Mouse (Mus musculus) gastrocnemius, postnatal 14 days (tissue): Measurements from ENCODE around the gene Fem1a. TPM values are rescaled to one million over a fixed set of nuclear protein-coding genes. Genes with fewer than 3 reads are reported as not detected.

Source experiments
- DNase-seq: peaks from one replicate; pipeline ENCODE4 v3.0.0; 2021; ENCODE audit warnings: mixed read lengths
- intact Hi-C: fragments of 180-260 bp; cut with DNase I; formaldehyde crosslinking; loops from one replicate; pipeline ENCODE4 v1.15.1; 2025; ENCODE audit warnings: low total_unique reads
- microRNA-seq, 2 experiments: library from miRNA; unstranded; fragments of <30 nt; microRNA quantifications; one replicate each; pipeline ENCODE4 v1.2.0; 2021
- total RNA-seq, 2 experiments: library from RNA; stranded (reverse); gene quantifications; 2 replicates each; pipeline ENCODE4 v1.2.3; 2021

Gene Fem1a
- total RNA-seq, 2 experiments from 2014 or later = 101 to 117 TPM

DNA sequence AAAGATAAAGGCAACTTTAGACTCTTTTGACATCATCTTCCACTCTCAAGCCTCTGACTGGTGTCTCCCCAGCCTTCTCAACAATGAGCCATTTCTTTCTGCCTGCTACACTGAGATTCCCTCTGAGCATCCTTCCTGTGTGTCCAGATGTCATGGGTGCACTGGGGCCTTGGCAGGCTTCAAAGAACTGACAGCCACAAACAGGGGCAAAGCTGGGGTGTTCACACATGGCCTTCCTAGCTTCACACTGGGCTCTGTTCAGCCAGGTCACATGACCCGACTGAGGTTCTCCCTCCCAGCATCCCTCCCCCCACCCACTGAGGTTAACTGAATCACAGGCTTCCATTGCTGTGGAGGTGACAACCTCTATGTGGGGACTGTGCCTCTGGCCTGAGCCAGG, 39.6 kb downstream of the Fem1a start:
- DNase-seq = no peak
- intact Hi-C loops = loop anchor here (5.0 kb wide), 1 partner anchor 46 kb away; no protein-coding TSS in a partner anchor

DNA sequence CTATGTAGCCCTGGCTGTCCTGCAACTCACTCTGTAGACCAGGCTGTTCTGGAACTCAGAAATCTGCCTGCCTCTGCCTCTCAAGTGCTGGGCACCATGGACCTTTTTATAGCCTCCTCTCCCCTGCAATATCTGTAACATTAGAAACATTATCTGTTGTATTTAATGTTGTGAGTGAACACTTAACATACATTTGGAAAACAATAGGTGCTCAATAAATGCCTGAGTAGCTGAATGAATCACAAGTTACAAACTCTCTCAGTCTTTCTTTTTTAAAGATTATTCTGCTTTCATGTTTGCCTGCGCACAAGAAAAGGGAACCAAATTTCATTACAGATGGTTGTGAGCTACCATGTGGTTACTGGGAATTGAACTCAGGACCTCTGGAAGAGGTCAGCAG, 41.6 kb downstream of the Fem1a start:
- intact Hi-C loops = loop anchor here (5.0 kb wide), 1 partner anchor 44 kb away; no protein-coding TSS in a partner anchor
- DNase-seq = no peak

DNA sequence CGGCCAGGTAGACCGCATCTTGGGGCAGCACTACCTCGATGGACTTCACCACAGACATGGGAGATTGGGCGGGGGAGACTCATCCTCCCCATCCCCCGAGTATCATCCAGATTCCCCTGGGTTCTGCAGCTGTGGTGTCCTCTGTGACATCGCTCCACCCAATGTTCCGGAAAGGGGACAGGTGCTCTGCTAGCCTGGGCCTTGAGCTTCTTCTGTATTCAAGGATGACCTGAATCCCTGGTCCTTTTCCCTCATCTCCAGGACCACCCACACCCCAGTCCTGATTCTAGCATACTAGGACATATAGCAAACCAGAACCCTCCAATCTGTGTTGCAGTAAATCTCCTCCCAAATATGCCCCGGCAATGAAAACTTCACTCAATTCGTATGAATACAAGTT, 43.6 kb downstream of the Fem1a start, which contains the start of gene Arrdc5:
Gene Arrdc5, minus strand, starts transcription at position 101 of the 400 bp plus-strand sequence.
- intact Hi-C loops = no loop called here
- DNase-seq = no peak

DNA sequence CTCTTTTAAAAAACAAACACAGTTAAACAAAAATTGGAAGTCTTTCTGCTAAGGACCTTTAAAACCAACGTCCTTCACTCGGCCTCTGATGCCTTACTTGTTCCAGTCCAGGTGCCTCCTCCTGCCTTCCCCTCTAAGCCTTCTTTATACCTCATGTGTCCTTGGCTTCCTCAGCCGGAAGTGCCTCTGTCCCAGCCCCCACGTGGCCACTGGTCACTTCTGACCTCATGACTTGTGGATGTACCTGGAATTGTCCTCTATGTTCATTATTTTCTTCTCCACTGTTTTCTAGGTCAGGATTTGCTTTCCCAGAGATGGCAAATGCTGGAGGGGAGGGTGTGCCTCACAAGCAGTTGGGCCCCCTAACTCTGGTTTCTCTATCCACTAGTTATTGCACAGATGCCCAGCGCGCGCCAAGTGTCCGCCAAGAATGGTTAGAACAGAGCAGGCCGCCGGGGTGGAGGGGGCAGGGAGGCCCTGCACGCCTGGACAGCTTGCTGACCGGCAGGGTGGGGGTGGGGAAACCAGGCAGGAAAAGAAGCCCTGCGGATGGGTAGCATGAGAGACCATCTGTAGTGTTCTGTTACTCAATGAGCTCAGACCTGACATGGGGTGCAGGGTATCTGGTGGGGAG, 45.9 kb downstream of the Fem1a start:
- peak; percentile 35 for DNase-seq

DNA sequence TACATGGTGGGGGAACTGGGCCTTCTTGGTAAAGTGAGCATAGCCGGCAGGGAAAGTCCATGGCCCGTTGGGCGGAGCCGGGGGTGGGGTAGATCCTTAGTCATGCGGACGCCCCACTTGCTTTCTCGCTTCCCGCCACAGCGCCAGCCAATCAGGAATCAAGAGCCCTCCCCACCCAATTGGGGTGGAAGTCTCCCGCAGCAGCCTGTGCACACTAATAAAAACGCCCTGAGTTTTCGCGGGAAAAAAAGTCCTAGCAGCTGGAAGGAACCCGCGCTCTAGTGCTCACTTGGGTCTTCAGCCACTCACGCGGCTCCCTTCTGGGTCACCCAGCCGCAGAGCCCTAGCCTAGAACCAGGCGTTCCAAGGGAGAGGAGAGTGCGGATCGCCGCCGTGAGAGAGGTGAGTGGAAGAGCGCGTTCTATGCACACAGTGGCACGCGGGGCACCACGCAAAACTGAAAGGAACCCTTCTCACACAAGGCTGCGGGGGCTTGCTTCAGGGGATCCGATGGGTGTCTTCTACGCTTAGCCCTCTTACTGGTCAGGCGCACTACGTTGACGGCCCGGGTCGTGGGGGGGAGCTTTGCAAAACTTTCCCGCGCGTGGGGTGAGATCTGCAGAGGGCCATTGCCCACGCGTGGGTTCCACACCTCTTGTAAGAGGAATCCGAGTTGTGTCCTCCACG, 46.7 kb downstream of the Fem1a start, which contains the start of gene Uhrf1:
Gene Uhrf1, plus strand, starts transcription at position 162 of the 687 bp plus-strand sequence.
- intact Hi-C loops = no loop called here

More for the DNA sequence above, 45.9 kb downstream of the Fem1a start:
- intact Hi-C loops = no loop called here

DNA sequence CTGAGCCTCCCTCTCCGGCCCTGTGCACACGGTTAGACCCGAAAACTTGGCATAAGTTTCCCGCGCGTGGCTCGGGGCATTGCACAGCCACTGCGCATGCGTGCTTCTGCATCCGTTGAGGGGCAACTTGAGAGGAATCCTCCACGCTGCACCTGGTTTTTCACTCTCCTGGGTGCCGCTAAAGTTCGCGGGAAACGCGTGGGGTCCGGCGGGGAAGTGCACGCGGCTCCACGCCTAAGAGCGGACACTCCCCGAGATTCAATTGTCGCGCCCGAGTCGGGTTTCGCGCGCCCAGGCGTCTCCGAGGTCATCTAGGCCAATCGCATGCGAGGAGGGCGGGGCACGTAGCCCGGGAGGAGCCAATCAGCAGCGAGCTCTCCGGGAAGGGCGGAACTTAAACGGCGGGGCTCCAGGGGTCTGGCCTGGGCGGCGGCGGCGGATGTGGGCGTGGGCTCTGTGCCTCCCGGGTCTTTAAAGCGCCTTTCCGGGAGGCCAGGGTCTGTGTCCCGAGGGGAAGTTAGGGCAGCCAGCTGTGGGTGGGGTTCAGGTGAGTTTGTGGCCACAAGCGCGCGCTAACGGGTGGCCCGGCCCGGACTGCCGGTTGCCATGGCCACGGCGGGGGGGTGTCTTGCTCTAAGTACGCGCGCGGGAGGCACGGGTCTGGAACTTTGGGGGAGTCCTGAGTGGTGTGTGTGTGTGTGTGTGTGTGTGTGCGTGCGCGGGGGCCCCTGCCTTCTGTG, 47.4 kb downstream of the Fem1a start:
- intact Hi-C loops = no loop called here

More for the DNA sequence above, 46.7 kb downstream of the Fem1a start, which contains the start of gene Uhrf1:
- peak; percentile 84 for DNase-seq

DNA sequence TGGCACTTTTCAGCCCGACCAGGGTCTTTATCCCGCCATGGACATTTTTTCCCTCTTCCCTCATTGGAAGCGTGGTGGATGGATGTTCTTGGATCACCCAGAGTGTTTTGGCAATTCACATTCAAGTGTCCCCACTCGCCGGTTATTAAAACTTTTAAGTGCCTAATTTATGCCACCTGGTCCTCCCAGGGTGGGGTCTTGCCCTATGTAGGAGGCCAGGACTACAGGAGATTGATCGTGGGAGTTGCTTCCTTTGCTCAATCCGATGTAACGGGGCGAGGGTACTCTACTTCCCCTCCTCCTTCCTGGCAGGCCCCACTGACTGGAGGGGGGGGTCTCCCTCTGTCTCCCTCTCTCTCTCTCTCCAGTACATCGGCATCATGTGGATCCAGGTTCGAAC, 48.1 kb downstream of the Fem1a start:
- DNase-seq = no peak
- intact Hi-C loops = no loop called here

More for the DNA sequence above, 47.4 kb downstream of the Fem1a start:
- peak; percentile 96 for DNase-seq

DNA sequence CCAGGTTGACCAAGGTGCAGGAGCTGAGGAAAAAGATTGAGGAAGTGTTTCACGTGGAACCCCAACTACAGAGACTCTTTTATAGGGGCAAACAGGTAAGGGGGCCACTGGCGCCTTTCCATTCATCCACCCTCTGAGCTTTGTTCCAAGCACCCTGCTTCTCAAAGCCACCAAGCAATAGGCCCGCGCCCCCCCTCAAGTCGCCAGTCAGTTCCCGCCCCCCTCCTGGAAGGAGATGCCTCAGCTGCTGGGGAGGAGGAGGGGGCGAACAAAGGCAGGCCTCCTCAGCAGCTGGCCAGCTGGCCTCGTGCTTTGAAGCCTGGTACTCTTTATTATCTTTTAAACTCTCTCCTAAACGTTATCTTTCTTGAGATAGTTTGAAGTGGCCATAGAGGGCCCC, 48.5 kb downstream of the Fem1a start:
- intact Hi-C loops = no loop called here

DNA sequence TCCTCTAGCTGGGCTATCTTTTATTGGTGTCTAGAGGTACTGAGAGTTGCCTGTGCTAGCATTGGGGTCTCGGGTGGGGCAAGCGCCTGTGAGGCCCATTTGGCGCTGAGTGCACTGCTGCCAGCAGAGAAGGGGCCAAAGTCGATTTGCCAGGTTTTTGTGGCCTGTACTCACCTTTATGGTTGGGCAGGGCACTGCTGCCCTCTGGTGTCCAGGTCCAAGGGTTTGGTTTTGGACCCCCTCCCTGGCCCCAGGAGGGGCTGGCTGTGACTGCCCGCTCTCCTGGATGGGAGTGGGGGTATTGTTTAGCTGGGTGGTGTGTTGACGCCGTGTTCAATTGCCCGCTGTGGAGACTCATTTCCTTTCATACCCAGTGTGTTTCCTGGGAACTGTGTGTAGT, 49.2 kb downstream of the Fem1a start:
- DNase-seq = no peak
- intact Hi-C loops = no loop called here

More for the DNA sequence above, 48.5 kb downstream of the Fem1a start:
- DNase-seq = no peak

DNA sequence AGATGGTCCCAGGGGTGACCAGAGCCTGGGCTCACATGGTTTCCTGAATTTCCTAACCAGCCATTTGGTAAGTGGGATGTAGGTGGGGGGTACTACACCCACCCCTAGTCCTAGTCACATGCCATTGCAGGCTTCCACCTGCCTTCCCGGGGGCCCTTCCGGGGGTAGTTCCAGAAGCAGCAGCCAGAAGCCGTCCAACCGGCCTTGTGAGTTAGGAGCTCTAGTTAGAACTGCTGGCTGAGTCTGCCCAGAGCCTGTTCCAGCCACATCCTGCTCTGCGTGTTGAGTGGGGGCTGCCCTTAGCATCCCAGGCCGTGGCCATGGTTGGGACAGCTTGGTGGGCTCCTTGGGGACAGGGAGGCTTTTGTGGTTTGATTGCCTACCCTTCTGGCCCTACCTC, 51.5 kb downstream of the Fem1a start:
- intact Hi-C loops = no loop called here
- no peak for DNase-seq

DNA sequence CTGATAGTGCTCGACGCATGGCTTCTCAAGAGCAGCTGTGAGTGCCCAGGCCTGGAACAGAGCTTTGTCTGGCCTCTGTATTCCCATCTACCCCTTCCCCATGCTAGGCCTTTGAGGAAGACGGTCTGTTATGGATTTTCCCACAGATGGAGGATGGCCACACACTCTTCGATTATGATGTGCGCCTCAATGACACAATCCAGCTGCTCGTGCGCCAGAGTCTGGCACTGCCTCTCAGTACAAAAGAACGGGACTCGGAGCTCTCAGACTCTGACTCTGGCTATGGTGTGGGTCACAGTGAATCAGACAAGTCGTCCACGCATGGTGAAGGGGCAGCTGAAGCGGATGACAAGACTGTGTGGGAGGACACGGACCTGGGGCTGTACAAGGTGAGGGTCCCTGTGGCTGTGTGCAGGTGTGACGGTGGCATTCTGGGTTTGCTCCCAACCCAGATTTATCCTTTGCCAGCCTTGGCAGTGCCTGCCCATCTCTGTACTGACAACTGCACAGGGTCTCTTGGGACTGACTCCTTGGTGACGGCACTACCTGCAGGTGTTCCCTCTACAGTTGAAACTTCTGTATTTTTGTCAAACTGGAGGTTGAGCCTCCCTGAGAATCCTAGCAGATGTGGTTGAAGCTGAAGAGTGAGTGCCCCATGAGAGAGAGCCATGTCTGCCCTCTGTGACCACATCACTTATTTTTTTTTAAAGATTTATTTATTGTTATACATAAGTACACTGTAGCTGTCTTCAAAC, 52.8 kb downstream of the Fem1a start:
- DNase-seq = no peak
- intact Hi-C loops = no loop called here

Small RNA genes lying within 50 kb of the gene (microRNA-seq; reads per million reads assigned to microRNA genes)
- gene Mir7b = 8.0 to 8.3 reads per million in 2 experiments

Other genes starting within 250 kb of the Fem1a start
- 10 to 100 TPM; 18.3 to 20.4 TPM for gene Sh3gl1, start 220.2 kb upstream of the Fem1a start, total RNA-seq
- 1 to 10 TPM; 1.8 to 2.3 TPM for gene Chaf1a, start 216.4 kb upstream of the Fem1a start, total RNA-seq
- gene Ubxn6, start 181.8 kb upstream of the Fem1a start, total RNA-seq = 10 to 100 TPM; 38.3 to 38.9 TPM
- 10 to 100 TPM; 27.7 TPM for gene Hdgfl2, start 177.2 kb upstream of the Fem1a start, total RNA-seq
- 100 to 1,000 TPM; 127 to 310 TPM for gene Plin4, start 147.0 kb upstream of the Fem1a start, total RNA-seq
- gene Plin5, start 139.2 kb upstream of the Fem1a start, total RNA-seq = 10 to 100 TPM; 17.6 to 48.3 TPM
- 1 to 10 TPM; 2.9 to 5.6 TPM for gene Lrg1, start 134.8 kb upstream of the Fem1a start, total RNA-seq
- gene Sema6b, start 116.5 kb upstream of the Fem1a start, total RNA-seq = 10 to 100 TPM in 1 of 2 experiments, 1 to 10 TPM in 1; 9.8 to 12.1 TPM
- 1 to 10 TPM; 3.5 TPM for gene Tnfaip8l1, start 94.3 kb upstream of the Fem1a start, total RNA-seq
- gene Mydgf, start 72.9 kb upstream of the Fem1a start, total RNA-seq = 10 to 100 TPM; 23.4 to 26.4 TPM
- 10 to 100 TPM; 20.8 to 22.0 TPM for gene Dpp9, start 37.9 kb upstream of the Fem1a start, total RNA-seq
- gene Ticam1, start 20.0 kb downstream of the Fem1a start, total RNA-seq = 1 to 10 TPM; 5.3 to 7.1 TPM
- 10 to 100 TPM; 32.8 to 55.8 TPM for gene Plin3, start 36.1 kb downstream of the Fem1a start, total RNA-seq
- not detected for gene Arrdc5, start 43.5 kb downstream of the Fem1a start, total RNA-seq
- gene Uhrf1, start 46.5 kb downstream of the Fem1a start, total RNA-seq = 1 to 10 TPM; 5.4 to 7.4 TPM
- gene Kdm4b, start 69.3 kb downstream of the Fem1a start, total RNA-seq = 10 to 100 TPM; 24.1 to 27.2 TPM
- gene Ptprs, start 219.7 kb downstream of the Fem1a start, total RNA-seq = 10 to 100 TPM; 38.2 to 44.4 TPM